Mouse (Mus musculus): ENCODE data around the gene Zmym6.
"Not testable (repeated sequence)": the region's sequence is repeated elsewhere in the genome, so short reads cannot be mapped to it uniquely, and the experiment has no call there.

Gene Zmym6

GRCm38 (mm10) chr4:127076875-127077548 lies at the start of gene Zmym6:
Zmym6 (plus strand) TSS chr4:127077383.
- peak; percentile 96 for DNase-seq

GRCm38 (mm10) chr4:127037158-127037557 lies 40.0 kb upstream of the Zmym6 start:
- peak; percentile 33 for DNase-seq

- no peak for DNase-seq
Observed at GRCm38 (mm10) chr4:127037908-127038827, 39.0 kb upstream of the Zmym6 start.

- no peak for DNase-seq
Observed at GRCm38 (mm10) chr4:127038828-127039349, 38.3 kb upstream of the Zmym6 start.

- DNase-seq, result no peak
Observed at GRCm38 (mm10) chr4:127039871-127040483, 37.2 kb upstream of the Zmym6 start.

- no peak for DNase-seq
Observed at GRCm38 (mm10) chr4:127043540-127043939, 33.6 kb upstream of the Zmym6 start.

GRCm38 (mm10) chr4:127051121-127051520 lies 26.1 kb upstream of the Zmym6 start:
- DNase-seq, result no peak

GRCm38 (mm10) chr4:127053071-127053470 lies 24.1 kb upstream of the Zmym6 start:
- no peak for DNase-seq

GRCm38 (mm10) chr4:127054522-127055198 lies 22.5 kb upstream of the Zmym6 start:
- no peak for DNase-seq

- DNase-seq, result peak; percentile 93
Observed at GRCm38 (mm10) chr4:127060585-127061290, 16.4 kb upstream of the Zmym6 start, which contains the start of gene Zmym1. Zmym1 (minus strand) TSS chr4:127061152.

- no peak for DNase-seq
Observed at GRCm38 (mm10) chr4:127064051-127064450, 13.1 kb upstream of the Zmym6 start.

- DNase-seq, result no peak
Observed at GRCm38 (mm10) chr4:127074915-127075314, 2.3 kb upstream of the Zmym6 start.

- DNase-seq, result no peak
Observed at GRCm38 (mm10) chr4:127080806-127081205, 3.6 kb downstream of the Zmym6 start.

GRCm38 (mm10) chr4:127083131-127083530 lies 5.9 kb downstream of the Zmym6 start:
- no peak for DNase-seq

- no peak for DNase-seq
Observed at GRCm38 (mm10) chr4:127085761-127086160, 8.6 kb downstream of the Zmym6 start.

- DNase-seq, result no peak
Observed at GRCm38 (mm10) chr4:127091188-127091587, 14.0 kb downstream of the Zmym6 start.

GRCm38 (mm10) chr4:127095090-127095489 lies 17.9 kb downstream of the Zmym6 start:
- no peak for DNase-seq

GRCm38 (mm10) chr4:127099552-127099951 lies 22.4 kb downstream of the Zmym6 start:
- not testable (repeated sequence) for DNase-seq

- DNase-seq, result peak; percentile 51
Observed at GRCm38 (mm10) chr4:127107566-127107965, 30.4 kb downstream of the Zmym6 start.

- no peak for DNase-seq
Observed at GRCm38 (mm10) chr4:127110570-127110969, 33.4 kb downstream of the Zmym6 start.

- no peak for DNase-seq
Observed at GRCm38 (mm10) chr4:127123391-127123790, 46.2 kb downstream of the Zmym6 start, which contains the start of gene Tmem35b. Tmem35b (plus strand) TSS chr4:127123691.

- DNase-seq, result no peak
Observed at GRCm38 (mm10) chr4:127124331-127124730, 47.1 kb downstream of the Zmym6 start.
